Mouse (Mus musculus): Measurements from ENCODE around the gene Mecom. TPM values are rescaled to one million over a fixed set of nuclear protein-coding genes. Genes with fewer than 3 reads are reported as not detected.
A peak's percentile ranks its signal among the peaks of the same experiment; 100 is the strongest.

Gene Mecom
- polyA plus RNA-seq, 1 experiment from 2014 or later, result 22.4 TPM

DNA sequence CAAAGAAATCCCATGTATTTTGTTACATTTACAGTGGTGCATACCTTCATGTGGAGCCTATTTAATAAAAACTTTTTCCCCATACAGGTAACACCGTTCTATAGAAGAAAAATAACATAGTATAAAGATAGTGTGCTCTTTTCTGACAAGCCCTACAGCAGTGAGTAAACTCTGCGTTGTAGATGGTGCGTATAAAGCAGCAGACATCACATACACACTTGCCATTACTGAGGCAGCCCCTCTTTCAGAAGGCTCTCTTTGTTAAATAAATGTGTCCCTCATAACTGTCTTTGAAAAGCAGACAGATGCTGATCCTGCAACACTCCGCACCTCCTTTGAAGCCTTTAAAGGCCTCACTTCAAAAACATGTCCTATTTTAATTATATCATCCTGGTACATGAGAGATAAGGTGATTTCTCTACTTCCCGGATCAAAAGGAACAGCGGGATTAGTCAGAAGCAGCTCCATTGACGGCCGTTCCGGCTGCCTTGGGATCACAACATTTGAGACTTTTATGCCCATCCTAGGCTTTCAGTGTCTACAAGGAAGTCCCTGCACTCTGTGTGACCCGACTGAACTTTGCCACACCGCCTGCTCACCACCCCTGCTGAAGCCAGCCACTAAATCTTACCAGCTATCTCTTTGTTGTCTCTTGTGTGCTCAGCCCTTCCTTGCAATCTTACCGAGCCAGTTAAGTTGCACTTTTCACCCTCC lies 355.4 kb downstream of the Mecom start:
- 28% methylated on average over 12 of the region's 12 CpGs for WGBS
- Histone ChIP-seq H3K27me3 (replicated peaks) (no peaks in the 10 kb centered on the region), H3K4me3 (no peak overlapping the region), H3K9ac (no peak overlapping the region), H3K4me2 (no peak overlapping the region), H3K27ac (replicated peaks) (0 out of 2 replicates have a peak overlapping the region, but pooled peaks have one; percentile 2), H3K36me3 (no peaks in the 10 kb centered on the region), H3K4me1 (peaks cover 27% of the 10 kb centered on the region), H3K9me3 (no peaks in the 10 kb centered on the region)
- ATAC-seq (ENCODE audit: extremely low read depth, insufficient number of reproducible peaks, low FRiP score, low TSS enrichment), result no peak

- Histone ChIP-seq H3K36me3 (no peaks in the 10 kb centered on the region), H3K27me3 (replicated peaks) (no peaks in the 10 kb centered on the region), H3K4me3 (no peak overlapping the region), H3K4me2 (no peak overlapping the region), H3K9me3 (no peaks in the 10 kb centered on the region), H3K4me1 (peaks cover 28% of the 10 kb centered on the region), H3K27ac (replicated peaks) (peak overlapping the region; percentile 37; the same call in 1 of the 2 replicates), H3K9ac (no peak overlapping the region)
- no peak for ATAC-seq (ENCODE audit: extremely low read depth, insufficient number of reproducible peaks, low FRiP score, low TSS enrichment)
- 51% methylated on average over 2 of the region's 2 CpGs for WGBS
Observed at GRCm38 (mm10) chr3:30189325-30189724, 358.5 kb downstream of the Mecom start.

- ATAC-seq (ENCODE audit: extremely low read depth, insufficient number of reproducible peaks, low FRiP score, low TSS enrichment), result no peak
- H3K9me3 ChIP-seq, result no peaks in the 10 kb centered on the region
- peak overlapping the region; percentile 37; the same call in 1 of the 2 replicates for H3K27ac ChIP-seq (replicated peaks)
- no peak overlapping the region for H3K4me2 ChIP-seq
- H3K4me1 ChIP-seq, result peaks cover 24% of the 10 kb centered on the region
- H3K4me3 ChIP-seq, result no peak overlapping the region
- H3K36me3 ChIP-seq, result no peaks in the 10 kb centered on the region
- no peaks in the 10 kb centered on the region for H3K27me3 ChIP-seq (replicated peaks)
- 46% methylated on average over 5 of the region's 5 CpGs for WGBS
- H3K9ac ChIP-seq, result no peak overlapping the region
Observed at GRCm38 (mm10) chr3:30187812-30188469, 359.9 kb downstream of the Mecom start.

GRCm38 (mm10) chr3:30181807-30182481 lies 365.9 kb downstream of the Mecom start:
- 73% methylated on average over 8 of the region's 8 CpGs for WGBS
- no peak for ATAC-seq (ENCODE audit: extremely low read depth, insufficient number of reproducible peaks, low FRiP score, low TSS enrichment)

GRCm38 (mm10) chr3:30176615-30177014 lies 371.2 kb downstream of the Mecom start:
- H3K4me1 ChIP-seq, result 0 out of 2 replicates have a peak, but pooled peaks cover 2% of the 10 kb centered on the region
- peaks cover 7% of the 10 kb centered on the region; the same call in 1 of the 2 replicates for H3K9me3 ChIP-seq
- no peak overlapping the region for H3K4me2 ChIP-seq
- no peaks in the 10 kb centered on the region for H3K27me3 ChIP-seq (replicated peaks)
- H3K9ac ChIP-seq, result no peak overlapping the region
- no peak for ATAC-seq (ENCODE audit: extremely low read depth, insufficient number of reproducible peaks, low FRiP score, low TSS enrichment)
- no peak overlapping the region for H3K27ac ChIP-seq (replicated peaks)
- 68% methylated on average over 5 of the region's 5 CpGs for WGBS
- no peak overlapping the region for H3K4me3 ChIP-seq
- H3K36me3 ChIP-seq, result 0 out of 2 replicates have a peak, but pooled peaks cover 4% of the 10 kb centered on the region

More at GRCm38 (mm10) chr3:30181807-30182481, 365.9 kb downstream of the Mecom start:
- Histone ChIP-seq H3K36me3 (no peaks in the 10 kb centered on the region), H3K4me3 (no peak overlapping the region), H3K9ac (no peak overlapping the region), H3K9me3 (no peaks in the 10 kb centered on the region), H3K4me2 (no peak overlapping the region), H3K4me1 (no peaks in the 10 kb centered on the region), H3K27ac (replicated peaks) (no peak overlapping the region), H3K27me3 (replicated peaks) (no peaks in the 10 kb centered on the region)

DNA sequence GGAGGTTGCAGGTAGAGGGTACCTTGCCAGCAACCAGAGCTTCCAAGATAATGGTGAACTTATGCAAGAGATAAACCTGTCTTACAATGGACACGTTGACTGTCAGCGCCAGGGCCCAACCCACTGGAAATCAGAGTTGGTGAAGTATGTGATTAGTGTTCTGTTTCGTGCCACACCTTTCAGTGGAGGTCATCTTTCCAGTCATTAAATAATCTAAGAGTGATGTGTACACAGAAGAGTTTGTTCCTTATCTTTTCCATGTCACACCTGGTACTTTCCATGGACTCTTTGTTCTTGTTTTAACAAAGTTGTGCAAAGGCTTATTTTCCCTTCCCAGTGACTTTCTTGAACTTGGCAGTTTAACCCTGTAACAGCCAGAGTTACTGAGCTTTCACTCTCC lies 374.0 kb downstream of the Mecom start:
- H3K9me3 ChIP-seq, result peaks cover 7% of the 10 kb centered on the region; the same call in 1 of the 2 replicates
- H3K9ac ChIP-seq, result no peak overlapping the region
- no peak overlapping the region for H3K27ac ChIP-seq (replicated peaks)
- 0 out of 2 replicates have a peak, but pooled peaks cover 2% of the 10 kb centered on the region for H3K4me1 ChIP-seq
- no peak overlapping the region for H3K4me2 ChIP-seq
- H3K4me3 ChIP-seq, result no peak overlapping the region
- 0 out of 2 replicates have a peak, but pooled peaks cover 4% of the 10 kb centered on the region for H3K36me3 ChIP-seq
- ATAC-seq (ENCODE audit: extremely low read depth, insufficient number of reproducible peaks, low FRiP score, low TSS enrichment), result no peak
- 60% methylated on average over 3 of the region's 3 CpGs for WGBS
- no peaks in the 10 kb centered on the region for H3K27me3 ChIP-seq (replicated peaks)

GRCm38 (mm10) chr3:30168396-30169186 lies 379.2 kb downstream of the Mecom start:
- H3K27me3 ChIP-seq (replicated peaks), result no peaks in the 10 kb centered on the region
- H3K9ac ChIP-seq, result no peak overlapping the region
- no peak for ATAC-seq (ENCODE audit: extremely low read depth, insufficient number of reproducible peaks, low FRiP score, low TSS enrichment)
- 86% methylated on average over 3 of the region's 3 CpGs for WGBS
- 0 out of 2 replicates have a peak, but pooled peaks cover 2% of the 10 kb centered on the region for H3K4me1 ChIP-seq
- no peaks in the 10 kb centered on the region for H3K36me3 ChIP-seq
- no peaks in the 10 kb centered on the region for H3K9me3 ChIP-seq
- no peak overlapping the region for H3K27ac ChIP-seq (replicated peaks)
- H3K4me3 ChIP-seq, result no peak overlapping the region
- H3K4me2 ChIP-seq, result no peak overlapping the region

- Histone ChIP-seq H3K27me3 (replicated peaks) (no peaks in the 10 kb centered on the region), H3K27ac (replicated peaks) (no peak overlapping the region), H3K4me1 (0 out of 2 replicates have a peak, but pooled peaks cover 1% of the 10 kb centered on the region), H3K9me3 (no peaks in the 10 kb centered on the region), H3K36me3 (no peaks in the 10 kb centered on the region), H3K4me3 (no peak overlapping the region), H3K4me2 (no peak overlapping the region), H3K9ac (no peak overlapping the region)
- no peak for ATAC-seq (ENCODE audit: extremely low read depth, insufficient number of reproducible peaks, low FRiP score, low TSS enrichment)
- WGBS, result 84% methylated on average over 3 of the region's 3 CpGs
Observed at GRCm38 (mm10) chr3:30167027-30167426, 380.8 kb downstream of the Mecom start.

DNA sequence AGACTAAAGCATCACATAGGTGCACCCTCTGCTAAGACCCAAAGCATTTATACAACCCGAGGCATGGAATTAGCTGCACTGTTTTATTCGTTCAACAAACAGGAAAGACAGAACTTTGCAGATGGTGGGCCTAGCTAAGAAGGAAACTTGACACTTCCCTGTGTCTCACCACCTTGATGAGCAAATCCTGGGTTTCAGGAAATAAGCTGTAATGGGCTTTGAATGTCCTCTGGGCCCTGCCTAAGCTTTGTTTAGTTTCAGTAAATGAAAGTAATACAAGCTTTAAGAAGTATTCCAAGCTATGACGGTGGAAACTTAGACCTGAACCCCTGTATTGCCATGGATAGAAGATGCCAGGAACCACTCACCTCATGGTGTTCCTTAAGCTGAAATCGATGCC lies 383.0 kb downstream of the Mecom start:
- H3K4me2 ChIP-seq, result no peak overlapping the region
- H3K9me3 ChIP-seq, result no peaks in the 10 kb centered on the region
- H3K4me1 ChIP-seq, result peaks cover 15% of the 10 kb centered on the region
- no peaks in the 10 kb centered on the region for H3K27me3 ChIP-seq (replicated peaks)
- H3K4me3 ChIP-seq, result no peak overlapping the region
- no peaks in the 10 kb centered on the region for H3K36me3 ChIP-seq
- WGBS, result 62% methylated on average over 4 of the region's 4 CpGs
- no peak for ATAC-seq (ENCODE audit: extremely low read depth, insufficient number of reproducible peaks, low FRiP score, low TSS enrichment)
- H3K27ac ChIP-seq (replicated peaks), result no peak overlapping the region
- no peak overlapping the region for H3K9ac ChIP-seq

DNA sequence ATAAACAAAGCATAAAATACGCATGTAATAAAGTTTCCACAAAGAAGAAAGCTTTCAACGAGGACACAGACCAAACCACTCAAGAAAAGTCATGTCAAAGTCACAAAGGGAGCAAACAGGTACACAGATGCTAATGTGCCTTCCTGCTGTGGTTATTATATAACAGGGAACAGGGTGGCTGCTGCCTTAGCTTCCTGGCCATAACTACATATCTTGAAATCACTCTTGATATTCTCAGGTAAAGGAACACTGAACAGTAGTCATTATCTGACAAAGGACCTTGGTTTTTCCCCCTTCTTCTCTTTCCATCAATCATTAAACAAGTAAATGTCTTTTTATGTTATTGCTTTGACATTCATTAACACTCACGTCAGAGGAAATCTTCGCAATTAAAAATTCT lies 384.4 kb downstream of the Mecom start:
- Histone ChIP-seq H3K27ac (replicated peaks) (no peak overlapping the region), H3K4me3 (no peak overlapping the region), H3K9me3 (no peaks in the 10 kb centered on the region), H3K27me3 (replicated peaks) (no peaks in the 10 kb centered on the region), H3K9ac (no peak overlapping the region), H3K4me1 (peaks cover 15% of the 10 kb centered on the region), H3K4me2 (no peak overlapping the region), H3K36me3 (no peaks in the 10 kb centered on the region)
- ATAC-seq (ENCODE audit: extremely low read depth, insufficient number of reproducible peaks, low FRiP score, low TSS enrichment), result no peak
- 73% methylated on average over 4 of the region's 4 CpGs for WGBS

Data from heart, embryonic 13.5 days (tissue).